Mouse (Mus musculus): Measurements from ENCODE around the gene Smim17. TPM values are rescaled to one million over a fixed set of nuclear protein-coding genes. Genes with fewer than 3 reads are reported as not detected.
"Not testable (repeated sequence)": the region's sequence is repeated elsewhere in the genome, so short reads cannot be mapped to it uniquely, and the experiment has no call there.

The Smim17 gene
- 0.15 and 0.39 TPM in 2 replicates for polyA plus RNA-seq (2016; fragmentation: Nextera tagmentation; extraction: Ambion mirVana)

GRCm38 (mm10) chr7:6397996-6398975 lies at the start of gene Smim17:
TSS of gene Smim17 (plus strand) at chr7:6398715.
- peak; percentile 77; the same call in 1 of the 2 replicates for ATAC-seq (ENCODE audit: insufficient number of reproducible peaks, low FRiP score)
- no peaks in the 10 kb centered on the region for H3K27me3 ChIP-seq (replicated peaks)
- 0 out of 2 replicates have a peak, but pooled peaks cover 3% of the 10 kb centered on the region for H3K9me3 ChIP-seq (replicated peaks)
- peak within 1 kb of the TSS; percentile 77 for H3K4me2 ChIP-seq
- no peak within 1 kb of the TSS for H3K27ac ChIP-seq (ENCODE audit: poor library complexity, severe bottlenecking)
- WGBS: 27% methylated on average over 25 of the region's 25 CpGs
- no peaks in the 10 kb centered on the region; the same call in 1 of the 2 replicates for H3K4me1 ChIP-seq (replicated peaks)
- H3K36me3 ChIP-seq: peaks cover 26% of the 10 kb centered on the region
- H3K4me3 ChIP-seq: peak within 1 kb of the TSS; percentile 54
- H3K9ac ChIP-seq: peak within 1 kb of the TSS; percentile 62; the same call in 1 of the 2 replicates

GRCm38 (mm10) chr7:6358121-6358520 lies 40.4 kb upstream of the Smim17 start:
- Histone ChIP-seq H3K9ac (no peak overlapping the region), H3K4me3 (no peak overlapping the region), H3K27me3 (replicated peaks) (no peaks in the 10 kb centered on the region), H3K36me3 (peaks cover 14% of the 10 kb centered on the region), H3K27ac (ENCODE audit: poor library complexity, severe bottlenecking) (no peak overlapping the region), H3K4me2 (no peak overlapping the region), H3K4me1 (replicated peaks) (0 out of 2 replicates have a peak, but pooled peaks cover 2% of the 10 kb centered on the region), H3K9me3 (replicated peaks) (no peaks in the 10 kb centered on the region)
- no peak for ATAC-seq (ENCODE audit: insufficient number of reproducible peaks, low FRiP score)
- WGBS: 53% methylated on average over 2 of the region's 2 CpGs

DNA sequence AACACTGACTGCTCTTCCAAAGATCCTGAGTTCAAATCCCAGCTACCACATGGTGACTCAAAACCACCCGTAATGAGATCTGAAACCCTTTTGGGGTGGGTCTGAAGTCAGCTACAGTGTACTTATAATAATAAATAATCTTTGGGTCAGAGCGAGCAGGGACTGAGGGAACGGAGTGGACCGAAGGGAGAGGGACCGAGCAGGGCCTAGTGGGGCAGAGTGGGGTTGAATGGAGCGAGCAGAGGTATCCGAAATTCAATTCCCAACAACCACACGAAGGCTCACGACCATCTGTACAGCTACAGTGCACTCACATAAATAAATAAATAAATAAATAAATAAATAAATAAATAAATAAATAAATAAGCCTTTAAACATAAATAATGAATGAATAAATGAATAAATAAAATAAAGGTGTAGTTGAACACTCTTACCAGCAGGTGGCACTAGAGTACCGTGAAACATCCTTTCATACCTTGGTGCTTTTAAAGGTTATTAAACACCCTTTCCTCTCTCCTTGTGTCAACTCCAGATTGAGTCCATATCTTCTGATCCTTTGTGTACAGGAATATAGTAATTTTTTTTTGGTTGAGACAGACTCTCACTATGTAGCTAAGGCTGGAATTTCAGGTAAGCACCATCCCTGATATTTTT lies 39.5 kb upstream of the Smim17 start:
- no peaks in the 10 kb centered on the region for H3K9me3 ChIP-seq (replicated peaks)
- no peaks in the 10 kb centered on the region for H3K27me3 ChIP-seq (replicated peaks)
- WGBS: 53% methylated on average over 10 of the region's 10 CpGs
- H3K36me3 ChIP-seq: peaks cover 6% of the 10 kb centered on the region; the same call in 1 of the 2 replicates
- H3K27ac ChIP-seq (ENCODE audit: poor library complexity, severe bottlenecking): no peak overlapping the region
- no peak overlapping the region for H3K4me3 ChIP-seq
- no peak overlapping the region for H3K9ac ChIP-seq
- H3K4me2 ChIP-seq: no peak overlapping the region
- no peak for ATAC-seq (ENCODE audit: insufficient number of reproducible peaks, low FRiP score)
- H3K4me1 ChIP-seq (replicated peaks): peaks cover 8% of the 10 kb centered on the region; the same call in 1 of the 2 replicates

DNA sequence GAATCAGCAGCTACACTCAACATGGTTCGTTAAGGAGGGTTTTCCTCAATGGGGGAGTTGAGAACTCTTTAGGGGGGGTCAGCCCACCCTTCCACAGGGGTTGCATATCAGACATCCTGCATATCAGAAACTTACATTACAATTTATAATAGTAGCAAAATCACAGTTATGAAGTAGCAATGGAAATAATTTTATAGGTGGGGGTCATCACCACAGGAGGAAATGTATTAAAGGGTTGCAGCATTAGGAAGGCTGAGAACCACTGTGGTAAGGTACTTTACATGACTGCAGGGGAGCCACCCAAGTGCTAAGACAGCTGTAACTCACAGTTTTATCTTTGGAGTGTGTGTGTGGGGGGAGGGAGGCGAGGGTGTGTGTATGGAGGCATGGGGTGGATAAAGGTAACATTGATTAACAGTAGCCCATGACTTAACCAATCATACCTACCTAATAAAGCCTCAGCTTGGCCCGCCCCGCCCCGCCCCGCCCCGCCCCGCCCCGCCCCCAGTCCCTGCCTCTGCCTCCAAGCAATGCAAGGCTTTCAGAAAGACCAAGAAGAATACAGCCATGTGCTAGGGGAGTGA lies 37.9 kb upstream of the Smim17 start:
- H3K4me1 ChIP-seq (replicated peaks): peaks cover 8% of the 10 kb centered on the region; the same call in 1 of the 2 replicates
- WGBS: 8% methylated on average over 9 of the region's 9 CpGs
- H3K9ac ChIP-seq: no peak overlapping the region
- no peak overlapping the region for H3K4me3 ChIP-seq
- ATAC-seq (ENCODE audit: insufficient number of reproducible peaks, low FRiP score): no peak
- no peaks in the 10 kb centered on the region for H3K36me3 ChIP-seq
- no peaks in the 10 kb centered on the region for H3K9me3 ChIP-seq (replicated peaks)
- no peak overlapping the region for H3K27ac ChIP-seq (ENCODE audit: poor library complexity, severe bottlenecking)
- H3K27me3 ChIP-seq (replicated peaks): no peaks in the 10 kb centered on the region
- H3K4me2 ChIP-seq: no peak overlapping the region

- H3K4me3 ChIP-seq: peak overlapping the region; percentile 68
- peak overlapping the region; percentile 17; the same call in 1 of the 2 replicates for H3K27ac ChIP-seq (ENCODE audit: poor library complexity, severe bottlenecking)
- H3K4me1 ChIP-seq (replicated peaks): peaks cover 8% of the 10 kb centered on the region; the same call in 1 of the 2 replicates
- H3K27me3 ChIP-seq (replicated peaks): no peaks in the 10 kb centered on the region
- 23% methylated on average over 7 of the region's 7 CpGs for whole genome bisulfite sequencing
- no peak for ATAC-seq (ENCODE audit: insufficient number of reproducible peaks, low FRiP score)
- no peaks in the 10 kb centered on the region for H3K9me3 ChIP-seq (replicated peaks)
- H3K36me3 ChIP-seq: no peaks in the 10 kb centered on the region
- H3K9ac ChIP-seq: peak overlapping the region; percentile 31
- H3K4me2 ChIP-seq: peak overlapping the region; percentile 83
Measured at GRCm38 (mm10) chr7:6361756-6362155, 36.8 kb upstream of the Smim17 start.

- under 1% methylated on average over 38 of the region's 38 CpGs for WGBS
- peak; percentile 95 for ATAC-seq (ENCODE audit: insufficient number of reproducible peaks, low FRiP score)
- peak overlapping the region; percentile 84 for H3K27ac ChIP-seq (ENCODE audit: poor library complexity, severe bottlenecking)
Measured at GRCm38 (mm10) chr7:6362268-6363046, 36.1 kb upstream of the Smim17 start.

GRCm38 (mm10) chr7:6363047-6363488 lies 35.4 kb upstream of the Smim17 start, which contains the start of gene Zfp78:
TSS of gene Zfp78 (plus strand) at chr7:6363280.
- WGBS: under 1% methylated on average over 23 of the region's 23 CpGs
- Histone ChIP-seq H3K9ac (peak within 1 kb of the TSS; percentile 78), H3K27ac (ENCODE audit: poor library complexity, severe bottlenecking) (peak within 1 kb of the TSS; percentile 84)

More at GRCm38 (mm10) chr7:6362268-6363046, 36.1 kb upstream of the Smim17 start:
- H3K9ac ChIP-seq: peak overlapping the region; percentile 31
- peak overlapping the region; percentile 68 for H3K4me3 ChIP-seq
- peaks cover 8% of the 10 kb centered on the region; the same call in 1 of the 2 replicates for H3K4me1 ChIP-seq (replicated peaks)
- H3K9me3 ChIP-seq (replicated peaks): no peaks in the 10 kb centered on the region
- no peaks in the 10 kb centered on the region for H3K27me3 ChIP-seq (replicated peaks)
- H3K4me2 ChIP-seq: peak overlapping the region; percentile 83
- no peaks in the 10 kb centered on the region for H3K36me3 ChIP-seq

DNA sequence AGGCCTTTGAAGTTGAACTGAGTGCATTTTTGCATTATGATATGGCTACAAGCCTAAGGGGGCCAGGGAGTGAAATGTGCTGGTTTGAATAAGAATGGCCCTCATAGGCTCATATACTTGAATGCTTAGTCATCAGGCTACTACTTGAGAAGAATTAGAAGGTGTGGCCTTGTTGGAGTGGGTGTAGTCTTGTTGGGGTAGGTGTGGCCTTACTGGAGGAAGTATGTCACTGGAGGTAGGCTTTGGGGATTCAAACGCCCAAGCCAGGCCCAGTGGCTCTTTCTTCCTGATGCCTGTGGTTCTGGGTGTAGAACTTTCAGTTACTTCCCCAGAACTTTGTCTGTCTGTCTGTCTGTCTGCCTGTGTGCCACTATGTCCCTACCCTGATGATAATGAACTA lies 33.8 kb upstream of the Smim17 start:
- no peak overlapping the region for H3K4me3 ChIP-seq
- no peaks in the 10 kb centered on the region for H3K9me3 ChIP-seq (replicated peaks)
- no peak for ATAC-seq (ENCODE audit: insufficient number of reproducible peaks, low FRiP score)
- no peaks in the 10 kb centered on the region for H3K36me3 ChIP-seq
- no peak overlapping the region for H3K4me2 ChIP-seq
- WGBS: 59% methylated on average over 1 of the region's 1 CpGs
- H3K4me1 ChIP-seq (replicated peaks): peaks cover 8% of the 10 kb centered on the region; the same call in 1 of the 2 replicates
- no peak overlapping the region for H3K9ac ChIP-seq
- no peaks in the 10 kb centered on the region for H3K27me3 ChIP-seq (replicated peaks)
- no peak overlapping the region for H3K27ac ChIP-seq (ENCODE audit: poor library complexity, severe bottlenecking)

More at GRCm38 (mm10) chr7:6363047-6363488, 35.4 kb upstream of the Smim17 start, which contains the start of gene Zfp78:
- Histone ChIP-seq H3K4me2 (peak within 1 kb of the TSS; percentile 83), H3K9me3 (replicated peaks) (no peaks in the 10 kb centered on the region), H3K4me1 (replicated peaks) (peaks cover 8% of the 10 kb centered on the region; the same call in 1 of the 2 replicates), H3K27me3 (replicated peaks) (no peaks in the 10 kb centered on the region), H3K36me3 (no peaks in the 10 kb centered on the region), H3K4me3 (peak within 1 kb of the TSS; percentile 68)
- peak; percentile 84 for ATAC-seq (ENCODE audit: insufficient number of reproducible peaks, low FRiP score)

DNA sequence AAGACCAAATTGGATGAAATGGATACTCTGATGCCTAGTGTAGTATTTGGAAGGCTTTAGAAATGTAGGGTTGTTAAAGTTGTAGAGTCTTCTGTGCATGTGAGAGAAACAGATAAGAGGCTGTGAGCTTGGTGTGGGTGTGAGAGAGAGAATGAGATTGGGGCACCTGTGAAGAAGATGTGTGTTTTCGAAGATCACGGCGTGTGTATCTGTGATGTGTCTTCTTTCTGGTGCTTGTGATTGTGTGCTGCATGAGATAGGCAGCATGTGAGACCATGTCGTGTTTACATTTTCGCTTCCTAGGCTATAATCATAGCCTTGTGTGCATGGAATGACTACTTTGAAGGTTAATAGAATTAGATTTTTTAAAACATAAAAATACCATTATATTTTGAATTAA lies 31.3 kb upstream of the Smim17 start:
- Histone ChIP-seq H3K4me1 (replicated peaks) (peaks cover 6% of the 10 kb centered on the region; the same call in 1 of the 2 replicates), H3K9me3 (replicated peaks) (no peaks in the 10 kb centered on the region), H3K4me3 (no peak overlapping the region), H3K27me3 (replicated peaks) (no peaks in the 10 kb centered on the region), H3K27ac (ENCODE audit: poor library complexity, severe bottlenecking) (no peak overlapping the region), H3K4me2 (no peak overlapping the region), H3K9ac (no peak overlapping the region), H3K36me3 (peaks cover 1% of the 10 kb centered on the region; the same call in 1 of the 2 replicates)
- no peak for ATAC-seq (ENCODE audit: insufficient number of reproducible peaks, low FRiP score)
- WGBS: 84% methylated on average over 5 of the region's 5 CpGs

DNA sequence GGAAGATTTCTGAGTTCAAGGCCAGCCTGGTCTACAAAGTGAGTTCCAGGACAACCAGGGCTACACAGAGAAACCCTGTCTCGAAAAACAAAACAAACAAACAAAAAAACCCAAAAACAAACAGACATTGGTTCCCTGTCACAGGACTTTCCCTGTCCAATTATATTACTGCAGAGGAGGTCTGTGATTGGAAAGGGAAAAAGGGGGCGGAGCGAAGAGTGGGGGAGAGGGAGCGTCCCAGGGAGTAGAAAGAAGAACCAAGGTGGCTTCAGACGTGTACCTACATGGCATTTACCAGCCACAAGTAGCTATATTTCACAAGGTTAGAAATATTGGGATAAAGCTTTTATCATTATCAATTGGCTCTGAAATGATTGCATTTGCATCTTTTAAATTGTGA lies 30.4 kb upstream of the Smim17 start:
- WGBS: 81% methylated on average over 5 of the region's 5 CpGs
- H3K4me3 ChIP-seq; H3K4me1 ChIP-seq (replicated peaks); H3K9me3 ChIP-seq (replicated peaks); H3K27me3 ChIP-seq (replicated peaks); ATAC-seq (ENCODE audit: insufficient number of reproducible peaks, low FRiP score); H3K9ac ChIP-seq; H3K27ac ChIP-seq (ENCODE audit: poor library complexity, severe bottlenecking); H3K4me2 ChIP-seq; H3K36me3 ChIP-seq: not testable (repeated sequence)
